Mouse (Mus musculus): ENCODE results near the gene Tex19.2. TPM values are rescaled to one million over a fixed set of nuclear protein-coding genes. Genes with fewer than 3 reads are reported as not detected.

Tex19.2 gene
- polyA plus RNA-seq (2014; fragmentation: Illumina TruSeq; extraction: RNeasy Lipid Tissue Mini Kit (QIAGEN cat#74804); ENCODE audit: insufficient read depth, low read depth, low replicate concordance), result not detected

DNA sequence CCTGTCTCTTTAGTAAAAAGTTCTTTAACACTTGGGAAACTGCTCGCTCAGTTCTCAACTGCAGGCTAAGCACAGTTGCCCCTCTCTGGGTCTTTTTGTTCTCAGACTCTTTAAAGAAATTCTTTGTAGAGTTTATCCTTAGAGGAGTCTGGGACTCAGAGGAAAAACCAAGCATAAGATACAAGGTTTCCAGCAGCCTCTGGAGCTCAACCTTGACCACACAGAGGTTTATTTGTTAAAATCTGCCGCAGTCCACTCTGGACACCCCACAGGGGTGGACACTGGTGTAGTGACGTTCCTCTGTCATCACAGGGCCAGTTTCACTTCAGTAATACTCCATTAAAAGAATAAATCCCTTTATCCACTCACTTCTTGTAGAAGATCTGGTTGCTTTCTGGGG is at the start of gene Tex19.2:
Tex19.2 (minus strand) TSS at position 101 of the 400 bp plus-strand sequence.

DNA sequence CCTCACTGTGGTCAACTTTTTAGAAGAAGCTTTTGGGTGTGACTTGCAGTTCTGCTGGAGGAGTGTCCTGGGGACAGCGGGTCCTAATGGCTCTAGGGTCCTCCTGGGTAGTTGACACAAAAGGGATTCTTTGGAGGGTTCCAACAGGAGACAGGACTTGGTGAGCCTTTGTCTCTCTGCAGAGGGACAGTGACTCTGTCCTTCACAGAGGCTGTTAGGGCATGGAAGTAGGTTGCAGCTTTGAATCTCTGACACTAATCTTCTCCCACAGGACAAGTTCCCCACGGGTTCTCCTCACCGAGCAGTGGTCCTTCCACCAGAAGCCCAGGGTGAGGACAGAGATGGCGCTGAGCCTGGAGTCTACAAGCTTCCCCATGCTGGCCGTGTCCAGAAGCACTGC is 41.5 kb upstream of the Tex19.2 start, which contains the start of gene Uts2r:
Uts2r (plus strand) TSS at position 301 of the 400 bp plus-strand sequence.

DNA sequence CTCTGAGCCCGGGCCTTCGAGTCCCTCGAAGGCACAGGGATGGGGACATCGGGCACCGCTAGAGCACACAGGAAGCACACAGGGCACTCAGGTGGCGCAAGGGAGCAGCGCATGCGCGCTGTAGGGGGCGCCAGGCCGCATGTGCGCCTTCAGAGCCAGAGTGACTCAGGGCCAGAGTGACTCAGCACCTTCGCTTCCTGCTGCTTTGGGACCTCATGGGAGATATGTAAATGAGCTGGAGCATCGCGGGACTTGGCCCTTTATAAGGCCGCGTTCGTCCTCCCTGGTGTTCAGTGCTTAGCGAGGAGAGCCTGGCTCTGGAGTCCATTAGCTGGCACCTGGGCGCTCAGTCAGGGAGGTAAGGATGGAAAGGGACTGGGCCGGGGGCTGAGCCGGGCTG is 27.4 kb upstream of the Tex19.2 start, which contains the start of gene Tex19.1:
Tex19.1 (plus strand) TSS at position 279 of the 400 bp plus-strand sequence.

DNA sequence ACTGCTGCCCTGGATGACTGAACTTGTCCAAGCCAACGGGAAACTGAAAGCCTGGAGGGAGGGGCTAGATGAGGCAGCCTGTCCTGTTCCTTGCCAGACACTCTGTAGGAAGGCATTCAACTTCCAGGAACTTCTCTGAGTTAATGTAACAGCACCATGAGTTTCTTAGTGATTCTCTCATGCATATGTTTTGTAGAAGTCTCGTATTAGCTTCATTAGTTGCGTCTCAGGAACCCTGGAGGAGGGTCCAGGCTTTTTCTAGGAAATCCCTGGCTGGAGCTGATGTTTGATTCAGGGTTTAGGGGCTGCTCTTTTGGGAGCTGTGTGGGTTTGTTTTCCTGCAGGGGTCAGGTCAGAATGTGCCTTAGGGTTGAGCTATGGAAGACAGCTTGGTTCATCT is 37.4 kb downstream of the Tex19.2 start, which contains the start of gene Sectm1a:
Sectm1a (minus strand) TSS at position 101 of the 400 bp plus-strand sequence.

Other genes with a start within 250 kb of the Tex19.2 start
- gene Ccdc57, start 185.8 kb downstream of the Tex19.2 start, polyA plus RNA-seq (2014; fragmentation: Illumina TruSeq; extraction: RNeasy Lipid Tissue Mini Kit (QIAGEN cat#74804); ENCODE audit: insufficient read depth, low read depth, low replicate concordance), result 2.1 TPM
- gene Slc16a3, start 170.2 kb downstream of the Tex19.2 start, polyA plus RNA-seq (2014; fragmentation: Illumina TruSeq; extraction: RNeasy Lipid Tissue Mini Kit (QIAGEN cat#74804); ENCODE audit: insufficient read depth, low read depth, low replicate concordance), result 8.0 TPM
- gene Csnk1d, start 127.3 kb downstream of the Tex19.2 start, polyA plus RNA-seq (2014; fragmentation: Illumina TruSeq; extraction: RNeasy Lipid Tissue Mini Kit (QIAGEN cat#74804); ENCODE audit: insufficient read depth, low read depth, low replicate concordance), result 48.8 TPM
- 9.5 TPM for gene Cd7, start 79.3 kb downstream of the Tex19.2 start, polyA plus RNA-seq (2014; fragmentation: Illumina TruSeq; extraction: RNeasy Lipid Tissue Mini Kit (QIAGEN cat#74804); ENCODE audit: insufficient read depth, low read depth, low replicate concordance)
- gene Sectm1b, start 55.1 kb downstream of the Tex19.2 start, polyA plus RNA-seq (2014; fragmentation: Illumina TruSeq; extraction: RNeasy Lipid Tissue Mini Kit (QIAGEN cat#74804); ENCODE audit: insufficient read depth, low read depth, low replicate concordance), result not detected
- gene Sectm1a, start 37.5 kb downstream of the Tex19.2 start, polyA plus RNA-seq (2014; fragmentation: Illumina TruSeq; extraction: RNeasy Lipid Tissue Mini Kit (QIAGEN cat#74804); ENCODE audit: insufficient read depth, low read depth, low replicate concordance), result 0.18 TPM
- not detected for gene Tex19.1, start 27.5 kb upstream of the Tex19.2 start, polyA plus RNA-seq (2014; fragmentation: Illumina TruSeq; extraction: RNeasy Lipid Tissue Mini Kit (QIAGEN cat#74804); ENCODE audit: insufficient read depth, low read depth, low replicate concordance)
- not detected for gene Uts2r, start 41.6 kb upstream of the Tex19.2 start, polyA plus RNA-seq (2014; fragmentation: Illumina TruSeq; extraction: RNeasy Lipid Tissue Mini Kit (QIAGEN cat#74804); ENCODE audit: insufficient read depth, low read depth, low replicate concordance)
- 6.6 TPM for gene Hexdc, start 85.8 kb upstream of the Tex19.2 start, polyA plus RNA-seq (2014; fragmentation: Illumina TruSeq; extraction: RNeasy Lipid Tissue Mini Kit (QIAGEN cat#74804); ENCODE audit: insufficient read depth, low read depth, low replicate concordance)
- gene Ogfod3, start 86.0 kb upstream of the Tex19.2 start, polyA plus RNA-seq (2014; fragmentation: Illumina TruSeq; extraction: RNeasy Lipid Tissue Mini Kit (QIAGEN cat#74804); ENCODE audit: insufficient read depth, low read depth, low replicate concordance), result 14.5 TPM
- gene Cybc1, start 110.6 kb upstream of the Tex19.2 start, polyA plus RNA-seq (2014; fragmentation: Illumina TruSeq; extraction: RNeasy Lipid Tissue Mini Kit (QIAGEN cat#74804); ENCODE audit: insufficient read depth, low read depth, low replicate concordance), result 40.6 TPM
- 4.7 TPM for gene Narf, start 118.6 kb upstream of the Tex19.2 start, polyA plus RNA-seq (2014; fragmentation: Illumina TruSeq; extraction: RNeasy Lipid Tissue Mini Kit (QIAGEN cat#74804); ENCODE audit: insufficient read depth, low read depth, low replicate concordance)
- 11.0 TPM for gene Foxk2, start 141.3 kb upstream of the Tex19.2 start, polyA plus RNA-seq (2014; fragmentation: Illumina TruSeq; extraction: RNeasy Lipid Tissue Mini Kit (QIAGEN cat#74804); ENCODE audit: insufficient read depth, low read depth, low replicate concordance)
- 36.0 TPM for gene Wdr45b, start 235.8 kb upstream of the Tex19.2 start, polyA plus RNA-seq (2014; fragmentation: Illumina TruSeq; extraction: RNeasy Lipid Tissue Mini Kit (QIAGEN cat#74804); ENCODE audit: insufficient read depth, low read depth, low replicate concordance)

All from lung, adult 10 weeks (tissue).